Mouse (Mus musculus) ES-Bruce4 (cell line): ENCODE data around the gene Tldc2.

Experiments used
- CTCF ChIP-seq: IDR thresholded peaks from one replicate; pipeline ENCODE4 v1.8.1; 2011; ENCODE audit warnings: low read depth, low read length
- POLR2A ChIP-seq: IDR thresholded peaks from one replicate; pipeline ENCODE4 v1.8.1; 2011; ENCODE audit warnings: low read length; ENCODE audit not compliant: insufficient read depth

DNA sequence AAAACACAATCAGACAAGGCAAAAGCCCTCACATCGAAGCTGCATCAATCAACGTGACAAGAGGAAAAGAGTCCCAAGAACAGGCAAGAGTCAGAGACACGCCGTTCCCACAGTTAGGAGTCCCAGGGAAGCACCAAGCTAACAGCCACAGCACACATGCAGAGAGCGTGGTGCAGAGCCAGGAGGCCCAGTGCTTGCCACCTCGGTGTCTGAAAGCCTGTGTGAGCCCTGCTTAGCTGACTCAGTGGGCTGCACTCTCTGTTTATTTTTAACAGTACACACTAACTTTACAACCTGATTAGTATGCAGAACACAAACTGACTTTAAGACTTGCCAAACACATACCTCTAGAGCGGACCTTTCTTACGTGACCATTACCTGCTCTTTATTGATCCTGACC, 17.6 kb downstream of the Tldc2 start:
- TF ChIP-seq POLR2A (no peak), CTCF (no peak)
